Mouse (Mus musculus) lung, postnatal 25 days (tissue): ENCODE measurements around the gene Tmem91.

Experiments used
- DNase-seq: peaks from one replicate; pipeline ENCODE4 v3.0.0; 2022; ENCODE audit warnings: low spot score

Tmem91 gene

GRCm38 (mm10) chr7:25699851-25700250 lies 24.9 kb upstream of the Tmem91 start:
- no peak for DNase-seq

GRCm38 (mm10) chr7:25694104-25694503 lies 19.1 kb upstream of the Tmem91 start:
- no peak for DNase-seq

- no peak for DNase-seq
Observed at GRCm38 (mm10) chr7:25690051-25690450, 15.1 kb upstream of the Tmem91 start.

- DNase-seq = no peak
Observed at GRCm38 (mm10) chr7:25689603-25690021, 14.6 kb upstream of the Tmem91 start.

- peak; percentile 86 for DNase-seq
Observed at GRCm38 (mm10) chr7:25688810-25689586, 14.0 kb upstream of the Tmem91 start.

- peak; percentile 71 for DNase-seq
Observed at GRCm38 (mm10) chr7:25687811-25688401, 12.9 kb upstream of the Tmem91 start.

GRCm38 (mm10) chr7:25686680-25687531 lies 11.9 kb upstream of the Tmem91 start, which contains the start of gene Tgfb1:
Tgfb1 (plus strand) TSS chr7:25687002.
- DNase-seq = peak; percentile 86

GRCm38 (mm10) chr7:25685926-25686470 lies 11.0 kb upstream of the Tmem91 start:
- DNase-seq = no peak

- DNase-seq = no peak
Observed at GRCm38 (mm10) chr7:25684659-25685058, 9.7 kb upstream of the Tmem91 start.

GRCm38 (mm10) chr7:25683474-25684180 lies 8.7 kb upstream of the Tmem91 start:
- peak; percentile 58 for DNase-seq

- DNase-seq = no peak
Observed at GRCm38 (mm10) chr7:25681341-25682231, 6.6 kb upstream of the Tmem91 start.

GRCm38 (mm10) chr7:25680514-25681258 lies 5.7 kb upstream of the Tmem91 start, which contains the start of gene B9d2:
B9d2 (plus strand) TSS chr7:25680780.
- DNase-seq = peak; percentile 96

GRCm38 (mm10) chr7:25679971-25680370 lies 5.0 kb upstream of the Tmem91 start:
- peak; percentile 48 for DNase-seq

GRCm38 (mm10) chr7:25677013-25677412 lies 2.0 kb upstream of the Tmem91 start:
- DNase-seq = no peak

GRCm38 (mm10) chr7:25676085-25676781 lies 1.3 kb upstream of the Tmem91 start:
- DNase-seq = peak; percentile 87

- no peak for DNase-seq
Observed at GRCm38 (mm10) chr7:25675405-25675804, 439 bp upstream of the Tmem91 start.

GRCm38 (mm10) chr7:25674297-25674696 lies 669 bp downstream of the Tmem91 start:
- DNase-seq = no peak

- DNase-seq = no peak
Observed at GRCm38 (mm10) chr7:25672442-25672841, 2.5 kb downstream of the Tmem91 start.

GRCm38 (mm10) chr7:25671686-25672085 lies 3.3 kb downstream of the Tmem91 start:
- DNase-seq = no peak
